26 mouse cellular contexts compared by ENCODE assay signal in the genomic region with DNA sequence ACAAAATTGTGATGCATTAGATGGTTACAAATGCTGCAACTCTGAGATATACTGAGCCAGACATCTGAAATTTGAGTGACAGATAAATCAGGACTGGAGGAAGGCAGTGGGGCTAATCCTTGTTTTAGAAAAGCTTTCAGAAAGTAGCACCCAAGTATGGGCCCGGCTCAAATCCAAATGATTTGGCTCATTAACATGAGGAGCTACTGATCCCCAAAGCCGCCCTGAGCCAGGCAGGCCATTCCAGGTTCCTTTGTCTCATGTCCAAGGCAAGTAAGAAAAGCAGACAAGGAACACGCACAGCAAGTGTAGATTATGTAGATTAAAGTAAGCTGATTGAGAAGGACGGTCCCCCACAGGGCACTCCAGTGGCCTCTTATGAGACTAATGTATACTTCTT. TPM values are rescaled to one million over a fixed set of nuclear protein-coding genes. Genes with fewer than 3 reads are reported as not detected.
DNase-seq lines count a peak whose midpoint lies in the region; ATAC-seq lines count a peak whose summit lies in the region.
"Had no signal": no experiment of that assay in that cellular context is flagged by ENCODE, and none has a peak within 500 bp of the region (broad histone marks: within the 10 kb centered on the region; RNA-seq: fewer than 3 reads in every experiment).

No protein-coding gene starts in this region.

- no peak for DNase-seq in midbrain, embryonic 14.5 days
- DNase-seq in forebrain, embryonic 11.5 days (ENCODE audit: low spot score), result no peak
- DNase-seq in B cell, adult 2 months, result no peak
- DNase-seq: adrenal gland, adult 2 months; adrenal gland, postnatal 36 days; cerebellum, adult 2 months; cerebellum, postnatal 25 days; gastrocnemius, postnatal 10 days; heart, postnatal 14 days; kidney, adult 11 months; kidney, postnatal 14 days; lung, embryonic 14.5 days; lung, postnatal 14 days; right cerebral cortex, postnatal 25 days; thymus, postnatal 14 days had no signal

- no peaks in the 10 kb centered on the region for H3K27me3 ChIP-seq in midbrain, embryonic 13.5 days
- no peaks in the 10 kb centered on the region for H3K27me3 ChIP-seq in midbrain, embryonic 14.5 days (ENCODE audit: control insufficient read depth, insufficient read depth, low read length)
- H3K27me3 ChIP-seq in forebrain, embryonic 11.5 days (ENCODE audit: control insufficient read depth, insufficient read depth, low read length), result no peaks in the 10 kb centered on the region
- H3K27me3 ChIP-seq in forebrain, embryonic 15.5 days, result no peaks in the 10 kb centered on the region
- H3K27me3 ChIP-seq: CH12.LX; hindbrain, embryonic 13.5 days; limb, embryonic 12.5 days; liver, embryonic 15.5 days had no signal

- no peak overlapping the region for H3K9ac ChIP-seq in midbrain, embryonic 13.5 days (replicated peaks)
- H3K9ac ChIP-seq in midbrain, embryonic 14.5 days (replicated peaks; ENCODE audit: low read length), result no peak overlapping the region
- no peak overlapping the region for H3K9ac ChIP-seq in forebrain, embryonic 11.5 days (ENCODE audit: low read length)
- no peak overlapping the region for H3K9ac ChIP-seq in forebrain, embryonic 15.5 days (replicated peaks)
- H3K9ac ChIP-seq: hindbrain, embryonic 13.5 days; limb, embryonic 12.5 days; liver, embryonic 15.5 days; lung, embryonic 14.5 days had no signal

- WGBS in midbrain, embryonic 13.5 days, result 20% methylated on average over 4 of the region's 4 CpGs
- WGBS in midbrain, embryonic 14.5 days, result 10% methylated on average over 4 of the region's 4 CpGs
- 15% methylated on average over 4 of the region's 4 CpGs for WGBS in forebrain, embryonic 11.5 days
- 10% methylated on average over 4 of the region's 4 CpGs for WGBS in forebrain, embryonic 15.5 days

- no peak overlapping the region for H3K4me2 ChIP-seq in midbrain, embryonic 13.5 days (replicated peaks)
- no peak overlapping the region for H3K4me2 ChIP-seq in midbrain, embryonic 14.5 days (ENCODE audit: low read length)
- no peak overlapping the region for H3K4me2 ChIP-seq in forebrain, embryonic 11.5 days (ENCODE audit: low read depth, low read length, severe bottlenecking)
- H3K4me2 ChIP-seq in forebrain, embryonic 15.5 days (replicated peaks), result no peak overlapping the region
- H3K4me2 ChIP-seq: hindbrain, embryonic 13.5 days; limb, embryonic 12.5 days; liver, embryonic 15.5 days; lung, embryonic 14.5 days had no signal

- H3K4me3 ChIP-seq in midbrain, embryonic 13.5 days (replicated peaks), result no peak overlapping the region
- H3K4me3 ChIP-seq in midbrain, embryonic 14.5 days (replicated peaks; ENCODE audit: low read depth, low read length), result no peak overlapping the region
- no peak overlapping the region for H3K4me3 ChIP-seq in forebrain, embryonic 11.5 days (ENCODE audit: low read depth, low read length)
- H3K4me3 ChIP-seq in forebrain, embryonic 15.5 days, result no peak overlapping the region
- H3K4me3 ChIP-seq: hindbrain, embryonic 13.5 days; layer of hippocampus, adult 2 months; left cerebral cortex, adult 2 months; limb, embryonic 12.5 days; liver, embryonic 15.5 days had no signal

- no peaks in the 10 kb centered on the region for H3K9me3 ChIP-seq in midbrain, embryonic 13.5 days
- H3K9me3 ChIP-seq in midbrain, embryonic 14.5 days (ENCODE audit: control insufficient read depth, low read length), result no peaks in the 10 kb centered on the region
- H3K9me3 ChIP-seq in forebrain, embryonic 11.5 days (ENCODE audit: control insufficient read depth, low read length), result no peaks in the 10 kb centered on the region
- H3K9me3 ChIP-seq in forebrain, embryonic 15.5 days, result no peaks in the 10 kb centered on the region
- H3K9me3 ChIP-seq: hindbrain, embryonic 13.5 days; limb, embryonic 12.5 days; liver, embryonic 15.5 days had no signal

- ATAC-seq in midbrain, embryonic 13.5 days, result no peak
- no peak for ATAC-seq in midbrain, embryonic 14.5 days (ENCODE audit: low FRiP score, low TSS enrichment)
- ATAC-seq in forebrain, embryonic 11.5 days (replicated peaks; ENCODE audit: low FRiP score), result no peak
- no peak for ATAC-seq in forebrain, embryonic 15.5 days (replicated peaks)
- ATAC-seq in frontal cortex, adult (ENCODE audit: low TSS enrichment), result no peak
- ATAC-seq in monocyte, adult 5-6 weeks (replicated peaks; ENCODE audit: insufficient number of reproducible peaks, low FRiP score, low TSS enrichment, poor library complexity, severe bottlenecking), result no peak
- ATAC-seq: activated CD4-positive, CD25-positive, alpha-beta regulatory T cell, adult 4 months had no signal

- no peaks in the 10 kb centered on the region for H3K36me3 ChIP-seq in midbrain, embryonic 13.5 days
- no peaks in the 10 kb centered on the region for H3K36me3 ChIP-seq in midbrain, embryonic 14.5 days (ENCODE audit: control insufficient read depth, insufficient read depth, low read length)
- no peaks in the 10 kb centered on the region for H3K36me3 ChIP-seq in forebrain, embryonic 11.5 days (ENCODE audit: control insufficient read depth, insufficient read depth, low read length)
- no peaks in the 10 kb centered on the region for H3K36me3 ChIP-seq in forebrain, embryonic 15.5 days
- H3K36me3 ChIP-seq: hindbrain, embryonic 13.5 days; limb, embryonic 12.5 days; liver, embryonic 15.5 days had no signal

- H3K4me1 ChIP-seq in midbrain, embryonic 13.5 days (replicated peaks), result peaks cover 96% of the 10 kb centered on the region
- H3K4me1 ChIP-seq in midbrain, embryonic 14.5 days (ENCODE audit: control insufficient read depth, insufficient read depth, low read length), result peaks cover 83% of the 10 kb centered on the region
- H3K4me1 ChIP-seq in forebrain, embryonic 11.5 days (replicated peaks; ENCODE audit: control insufficient read depth, insufficient read depth, low read length), result peaks cover 71% of the 10 kb centered on the region
- peaks cover 96% of the 10 kb centered on the region for H3K4me1 ChIP-seq in forebrain, embryonic 15.5 days

- peak overlapping the region; percentile 22; the same call in 1 of the 2 replicates for H3K27ac ChIP-seq in midbrain, embryonic 13.5 days
- H3K27ac ChIP-seq in midbrain, embryonic 14.5 days (replicated peaks; ENCODE audit: low read depth, low read length), result no peak overlapping the region
- peak overlapping the region; percentile 65 for H3K27ac ChIP-seq in forebrain, embryonic 11.5 days (ENCODE audit: low read depth, low read length)
- peak overlapping the region; percentile 93 for H3K27ac ChIP-seq in forebrain, embryonic 15.5 days (replicated peaks)
- H3K27ac ChIP-seq: hindbrain, embryonic 13.5 days; layer of hippocampus, adult 2 months; left cerebral cortex, adult 2 months; limb, embryonic 12.5 days; liver, embryonic 15.5 days had no signal

RNA-seq across cellular contexts. Expression of a gene that starts 57.2 kb away (rescaled TPM):
- polyA plus RNA-seq in midbrain, embryonic 13.5 days (2015; fragmentation: Nextera tagmentation; extraction: Ambion mirVana), result 81.1 and 91.8 TPM in 2 replicates
- polyA plus RNA-seq in midbrain, embryonic 14.5 days (2014; fragmentation: Nextera tagmentation; extraction: Ambion mirVana), result 89.4 and 90.7 TPM in 2 replicates
- 96.0 and 99.2 TPM in 2 replicates for polyA plus RNA-seq in forebrain, embryonic 11.5 days (2014; fragmentation: Nextera tagmentation; extraction: Ambion mirVana)
- 125 and 130 TPM in 2 replicates for polyA plus RNA-seq in forebrain, embryonic 15.5 days (2015; fragmentation: Nextera tagmentation; extraction: Ambion mirVana)
- total RNA-seq in monocyte, adult 5-6 weeks (2017), result 41.7 to 63.6 TPM (median 57.3 TPM) in 3 replicates
